Mouse (Mus musculus) liver, embryonic 16.5 days (tissue): ENCODE results near the gene Ttc34. TPM values are rescaled to one million over a fixed set of nuclear protein-coding genes. Genes with fewer than 3 reads are reported as not detected.

ENCODE experiments used
- ATAC-seq: fragments of 200-750 bp; cut with Nextera tagmentation; 2 replicates; pipeline ENCODE4 v1.8.0; 2017; ENCODE audit warnings: low read depth, mild to moderate bottlenecking, moderate number of reproducible peaks, moderate library complexity
- H3K27ac ChIP-seq: fragments of 300-500 bp; sonication (generic); 2 replicates; pipeline ENCODE4 v1.5.1; 2014; ENCODE audit warnings: mild to moderate bottlenecking, low read length
- H3K27me3 ChIP-seq: fragments of 300-500 bp; sonication (generic); 2 replicates; pipeline ENCODE4 v1.6.1; 2014; ENCODE audit warnings: low read depth, low read length, mixed read lengths; ENCODE audit not compliant: control insufficient read depth, insufficient read depth
- H3K36me3 ChIP-seq: fragments of 300-500 bp; sonication (generic); 2 replicates; pipeline ENCODE4 v1.6.1; 2014; ENCODE audit warnings: mild to moderate bottlenecking; ENCODE audit not compliant: control insufficient read depth, insufficient read depth
- H3K4me1 ChIP-seq: fragments of 300-500 bp; sonication (generic); 2 replicates; pipeline ENCODE4 v1.6.1; 2014; ENCODE audit warnings: low read depth, low read length, mixed read lengths; ENCODE audit not compliant: control insufficient read depth
- H3K4me2 ChIP-seq: fragments of 300-500 bp; sonication (generic); 2 replicates; pipeline ENCODE4 v1.6.1; 2014; ENCODE audit warnings: low read depth, low read length, mixed read lengths
- H3K4me3 ChIP-seq: fragments of 300-500 bp; sonication (generic); 2 replicates; pipeline ENCODE4 v1.5.1; 2014; ENCODE audit warnings: low read depth, mild to moderate bottlenecking, low read length
- H3K9ac ChIP-seq: fragments of 300-500 bp; sonication (generic); 2 replicates; pipeline ENCODE4 v1.6.1; 2014; ENCODE audit warnings: low read depth, low read length
- H3K9me3 ChIP-seq: fragments of 300-500 bp; sonication (generic); replicated peaks from 2 replicates; pipeline ENCODE4 v1.6.1; 2016; ENCODE audit warnings: low read length; ENCODE audit not compliant: control insufficient read depth
- WGBS: fragments of 180-500 bp; shearing (Covaris S2); extraction: QIAGEN DNeasy Blood & Tissue Kit; methylation state at CpG from one replicate; pipeline ENCODE4 v1.1.7; 2014; ENCODE audit not compliant: insufficient replicate concordance; 5-methylcytosine and 5-hydroxymethylcytosine counted together
- polyA plus RNA-seq: library from polyadenylated mRNA; unstranded; fragments of >200 nt; fragmentation: Nextera tagmentation; extraction: Ambion mirVana; gene quantifications from 2 replicates; pipeline ENCODE4 v1.2.1, GENCODE M21; 2015

The Ttc34 gene
- polyA plus RNA-seq, 1 experiment from 2014 or later = not detected

DNA sequence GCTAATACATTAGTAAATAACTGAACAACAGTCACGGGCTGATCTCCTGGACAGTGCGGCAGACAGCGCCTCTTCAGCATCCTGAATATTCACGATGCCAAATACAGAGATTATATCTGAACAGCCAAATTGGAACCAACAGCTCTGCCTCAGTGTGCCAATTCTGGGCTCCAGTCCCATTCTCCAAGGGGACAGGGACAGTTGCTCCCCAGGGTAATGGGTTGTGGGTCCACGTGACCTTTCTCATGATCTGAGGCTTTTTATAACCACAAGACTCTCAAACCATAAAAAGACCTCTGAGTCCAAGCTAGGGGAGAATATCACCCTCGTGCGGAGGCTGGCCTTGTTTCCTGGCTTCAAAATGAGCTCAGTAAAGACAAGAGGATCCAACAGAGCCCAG is 10.1 kb upstream of the Ttc34 start:
- H3K4me2 ChIP-seq = no peak overlapping the region
- no peaks in the 10 kb centered on the region for H3K4me1 ChIP-seq
- no peak for ATAC-seq
- no peaks in the 10 kb centered on the region for H3K36me3 ChIP-seq
- no peak overlapping the region for H3K9ac ChIP-seq
- 60% methylated on average over 7 of the region's 7 CpGs for WGBS
- H3K27ac ChIP-seq = no peak overlapping the region
- no peak overlapping the region for H3K4me3 ChIP-seq
- no peaks in the 10 kb centered on the region for H3K27me3 ChIP-seq
- H3K9me3 ChIP-seq = no peaks in the 10 kb centered on the region

DNA sequence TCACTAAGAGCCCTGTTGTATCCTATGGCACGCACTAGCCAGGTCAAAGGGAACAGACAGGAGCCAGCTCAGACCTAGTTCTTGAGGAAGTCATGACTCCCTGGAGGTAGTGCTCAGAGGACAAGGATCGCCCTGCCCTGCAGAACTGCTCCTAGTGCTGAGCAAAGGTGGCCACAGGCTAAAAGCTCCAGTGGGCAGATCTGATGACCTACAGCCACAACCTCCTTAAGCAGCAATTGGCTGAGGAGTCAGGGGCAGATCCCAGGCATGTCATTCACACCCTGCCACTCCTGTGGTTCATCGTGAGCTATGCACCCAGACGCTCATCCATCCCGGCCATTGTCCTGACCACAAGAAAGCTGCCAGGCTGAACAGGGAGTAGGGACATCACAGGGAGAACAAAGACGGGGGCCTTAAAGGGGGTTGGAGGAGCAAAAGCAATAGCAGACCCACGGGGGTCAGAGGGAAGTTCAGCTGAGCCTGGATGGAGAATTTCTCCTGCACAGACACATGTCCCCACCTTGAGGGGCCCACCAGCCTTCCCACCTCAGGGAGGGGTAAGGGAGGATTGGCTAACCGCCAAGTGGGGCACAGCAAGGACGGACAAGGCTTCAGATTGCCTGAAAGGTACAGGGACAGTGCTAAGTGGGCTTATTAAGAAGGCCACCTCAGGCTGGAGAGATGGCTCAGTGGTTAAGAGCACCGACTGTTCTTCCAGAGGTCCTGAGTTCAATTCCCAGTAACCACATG is 9.2 kb upstream of the Ttc34 start:
- Histone ChIP-seq H3K4me2 (no peak overlapping the region), H3K27me3 (no peaks in the 10 kb centered on the region), H3K36me3 (no peaks in the 10 kb centered on the region), H3K4me3 (no peak overlapping the region), H3K27ac (no peak overlapping the region), H3K9ac (no peak overlapping the region), H3K4me1 (no peaks in the 10 kb centered on the region), H3K9me3 (no peaks in the 10 kb centered on the region)
- no peak for ATAC-seq
- 46% methylated on average over 10 of the region's 10 CpGs for WGBS

GRCm38 (mm10) chr4:154831915-154832573 is 5.2 kb upstream of the Ttc34 start:
- Histone ChIP-seq H3K9me3 (no peaks in the 10 kb centered on the region), H3K4me3 (no peak overlapping the region), H3K9ac (no peak overlapping the region), H3K27me3 (no peaks in the 10 kb centered on the region), H3K27ac (no peak overlapping the region), H3K4me1 (no peaks in the 10 kb centered on the region), H3K36me3 (no peaks in the 10 kb centered on the region), H3K4me2 (no peak overlapping the region)
- no peak for ATAC-seq
- WGBS = 40% methylated on average over 9 of the region's 9 CpGs

DNA sequence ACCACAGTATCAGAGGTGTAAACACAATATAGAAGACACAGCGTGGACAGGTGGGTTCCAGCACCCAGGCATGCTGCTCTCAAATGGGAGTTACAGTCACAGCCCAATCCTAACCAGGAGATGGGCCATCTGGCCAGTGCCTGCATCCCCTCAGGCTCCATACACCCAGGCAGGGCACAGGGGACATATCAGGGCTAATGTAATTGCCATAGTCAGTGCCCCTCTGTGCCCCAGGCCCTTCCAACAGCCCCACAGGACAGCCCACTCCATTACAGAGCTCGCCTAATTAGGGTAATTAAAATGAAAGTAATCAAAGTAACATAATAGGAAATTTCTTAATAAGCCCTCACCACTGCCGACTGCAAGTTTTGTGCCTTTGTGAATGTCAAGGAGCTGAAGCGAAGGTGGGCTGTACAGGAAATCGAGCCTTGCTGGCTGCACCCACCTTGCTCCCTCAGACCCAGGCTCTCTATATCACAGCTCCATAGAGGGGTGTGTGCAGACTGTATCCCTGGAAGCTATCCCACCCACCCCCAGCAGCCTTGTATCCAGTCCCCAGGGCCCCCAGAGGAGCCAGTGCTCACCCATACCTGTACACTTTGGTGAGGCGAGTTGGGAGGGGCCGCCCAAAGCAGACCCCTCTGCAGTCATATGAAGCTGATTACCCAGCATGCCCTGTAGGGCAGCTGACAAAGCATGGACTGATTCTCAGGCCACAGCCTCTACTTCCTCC is 910 bp upstream of the Ttc34 start:
- no peaks in the 10 kb centered on the region for H3K27me3 ChIP-seq
- 50% methylated on average over 7 of the region's 7 CpGs for WGBS
- H3K4me3 ChIP-seq = no peak overlapping the region
- no peaks in the 10 kb centered on the region for H3K36me3 ChIP-seq
- no peak overlapping the region for H3K27ac ChIP-seq
- no peaks in the 10 kb centered on the region for H3K9me3 ChIP-seq
- H3K4me1 ChIP-seq = no peaks in the 10 kb centered on the region
- H3K4me2 ChIP-seq = no peak overlapping the region
- no peak overlapping the region for H3K9ac ChIP-seq
- ATAC-seq = no peak

DNA sequence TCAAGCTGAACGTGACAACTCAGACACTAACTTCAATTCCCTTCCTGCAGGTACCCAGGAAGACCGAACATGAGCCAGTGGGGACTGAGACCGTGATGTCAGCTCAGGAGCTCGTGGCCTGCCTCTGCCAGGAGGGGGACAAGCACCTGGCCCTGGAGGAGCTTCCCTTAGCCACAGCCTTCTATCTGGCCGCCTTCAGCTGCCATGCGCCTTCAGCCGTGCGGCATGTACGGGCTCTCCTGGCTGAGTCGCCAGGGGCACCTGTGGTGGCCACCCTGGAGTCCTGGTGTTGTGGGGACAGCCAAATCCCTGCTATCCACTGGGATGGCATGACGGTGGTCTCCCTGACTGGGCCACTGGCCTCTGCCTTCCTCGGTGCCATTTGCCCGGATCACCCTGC is 1.5 kb downstream of the Ttc34 start:
- Histone ChIP-seq H3K27me3 (no peaks in the 10 kb centered on the region), H3K27ac (no peak overlapping the region), H3K4me1 (no peaks in the 10 kb centered on the region), H3K36me3 (no peaks in the 10 kb centered on the region), H3K9ac (no peak overlapping the region), H3K4me3 (no peak overlapping the region), H3K9me3 (no peaks in the 10 kb centered on the region), H3K4me2 (no peak overlapping the region)
- ATAC-seq = no peak
- 76% methylated on average over 13 of the region's 13 CpGs for WGBS

DNA sequence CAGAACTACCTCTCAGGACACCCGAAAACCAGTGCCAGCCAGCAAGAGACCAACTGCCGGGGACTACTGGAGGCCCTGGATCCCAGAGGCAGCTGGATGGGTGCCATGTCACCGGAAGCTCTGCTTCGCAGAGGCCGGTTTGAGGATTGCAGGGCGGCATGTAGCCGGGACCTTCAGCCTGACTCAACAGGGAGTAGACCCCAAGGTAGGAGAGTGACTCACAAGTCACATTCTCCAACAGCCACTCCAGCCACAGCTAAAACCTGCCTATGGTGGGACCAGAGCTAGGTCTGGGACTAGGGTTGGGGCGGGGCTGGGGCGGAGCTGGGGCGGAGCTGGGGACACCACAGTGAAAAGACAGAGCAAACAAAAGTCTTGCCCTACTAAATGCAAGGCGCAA is 2.1 kb downstream of the Ttc34 start:
- ATAC-seq = no peak
- H3K27ac ChIP-seq = no peak overlapping the region
- no peaks in the 10 kb centered on the region for H3K36me3 ChIP-seq
- no peak overlapping the region for H3K9ac ChIP-seq
- 45% methylated on average over 11 of the region's 11 CpGs for WGBS
- no peak overlapping the region for H3K4me3 ChIP-seq
- no peaks in the 10 kb centered on the region for H3K27me3 ChIP-seq
- H3K4me1 ChIP-seq = no peaks in the 10 kb centered on the region
- H3K9me3 ChIP-seq = no peaks in the 10 kb centered on the region
- no peak overlapping the region for H3K4me2 ChIP-seq

- H3K4me3 ChIP-seq = no peak overlapping the region
- WGBS = 77% methylated on average over 1 of the region's 1 CpGs
- no peak for ATAC-seq
- H3K4me2 ChIP-seq = no peak overlapping the region
- H3K9ac ChIP-seq = no peak overlapping the region
- peaks cover 32% of the 10 kb centered on the region for H3K27me3 ChIP-seq
- no peaks in the 10 kb centered on the region for H3K9me3 ChIP-seq
- H3K27ac ChIP-seq = no peak overlapping the region
- H3K36me3 ChIP-seq = no peaks in the 10 kb centered on the region
- H3K4me1 ChIP-seq = no peaks in the 10 kb centered on the region; the same call in 1 of the 2 replicates
Measured at GRCm38 (mm10) chr4:154852696-154853095, 15.4 kb downstream of the Ttc34 start.

- peaks cover 32% of the 10 kb centered on the region for H3K27me3 ChIP-seq
- 58% methylated on average over 4 of the region's 4 CpGs for WGBS
- no peaks in the 10 kb centered on the region; the same call in 1 of the 2 replicates for H3K4me1 ChIP-seq
- H3K9me3 ChIP-seq = no peaks in the 10 kb centered on the region
- no peak for ATAC-seq
- no peak overlapping the region for H3K27ac ChIP-seq
- H3K4me3 ChIP-seq = no peak overlapping the region
- no peaks in the 10 kb centered on the region for H3K36me3 ChIP-seq
- H3K9ac ChIP-seq = no peak overlapping the region
- H3K4me2 ChIP-seq = no peak overlapping the region
Measured at GRCm38 (mm10) chr4:154853881-154854280, 16.6 kb downstream of the Ttc34 start.
